Mouse (Mus musculus) adipocyte (in vitro differentiated cells): ENCODE results near the gene Pla2g4e.

ENCODE experiments used
- DNase-seq: peaks from one replicate; pipeline ENCODE4 v3.0.0-alpha.2; 2016; ENCODE audit warnings: low spot score

Pla2g4e gene

DNA sequence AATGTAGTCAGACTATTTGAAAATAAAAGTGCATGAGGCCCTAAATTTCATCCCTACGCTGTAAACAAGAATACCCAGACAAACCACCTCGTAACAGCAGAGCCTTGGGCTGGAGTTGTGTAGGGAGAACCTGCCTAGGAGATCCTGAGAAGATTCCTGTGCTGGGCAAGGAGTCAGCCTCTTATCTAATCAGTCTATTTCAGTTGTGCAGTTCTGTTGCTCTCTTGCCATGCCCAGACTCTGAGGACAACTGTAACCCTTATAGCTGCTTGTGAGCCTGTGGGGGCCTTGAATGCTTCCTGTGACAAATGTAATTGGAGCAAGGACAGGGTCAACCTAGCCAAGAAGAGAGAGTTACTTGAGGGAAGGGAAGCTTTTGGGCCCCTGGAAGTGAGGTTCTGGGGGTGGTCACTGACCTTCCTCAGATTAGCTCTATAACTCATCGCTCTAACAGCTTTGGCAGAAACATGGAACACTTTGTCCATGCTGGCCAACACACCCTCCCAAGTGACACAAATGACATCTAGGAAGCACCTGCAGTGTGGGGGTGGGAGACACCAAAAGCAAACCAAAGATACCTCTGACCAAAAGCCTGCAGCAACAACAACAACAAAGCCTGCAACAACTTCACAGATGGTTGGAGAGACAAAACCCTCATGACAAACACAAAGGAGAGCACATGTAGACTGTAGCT is 9.0 kb downstream of the Pla2g4e start:
- no peak for DNase-seq

DNA sequence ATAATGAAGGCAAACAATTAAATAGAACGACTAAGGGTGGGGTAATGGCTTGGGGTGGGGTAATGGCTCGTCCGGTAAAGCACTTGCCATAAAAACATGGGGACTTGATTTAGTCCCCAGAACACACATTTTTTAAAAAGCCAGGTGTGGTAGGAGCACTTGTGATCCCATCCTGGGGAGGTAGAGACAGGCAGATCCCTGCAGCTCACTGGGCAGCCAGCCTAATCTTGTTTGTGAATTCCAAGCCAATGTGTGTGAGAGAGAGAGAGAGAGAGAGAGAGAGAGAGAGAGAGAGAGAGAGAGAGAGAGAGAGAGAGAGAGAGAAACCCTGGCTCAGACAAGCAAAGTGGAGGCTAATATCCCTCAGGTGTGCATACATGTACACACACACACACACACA is 9.8 kb downstream of the Pla2g4e start:
- DNase-seq, result no peak

DNA sequence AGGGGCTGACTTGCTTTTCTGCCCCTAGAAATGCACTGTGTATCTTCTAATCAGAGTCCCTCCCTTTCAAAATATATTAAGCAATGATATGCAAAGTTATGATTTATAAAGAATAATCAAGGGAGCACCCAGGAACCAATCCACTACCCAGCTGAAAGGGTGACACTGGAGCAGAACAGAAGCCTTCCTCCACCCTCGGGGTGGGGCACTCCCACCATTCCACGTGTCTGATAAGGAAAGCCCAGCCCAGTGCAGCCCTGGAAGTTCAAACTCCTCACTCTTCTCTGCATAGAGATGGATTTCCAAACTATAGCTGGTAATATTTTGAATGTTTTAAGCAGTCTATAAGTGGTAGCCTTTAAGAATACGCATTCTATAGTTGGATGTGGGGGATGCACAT is 13.5 kb downstream of the Pla2g4e start:
- no peak for DNase-seq

DNA sequence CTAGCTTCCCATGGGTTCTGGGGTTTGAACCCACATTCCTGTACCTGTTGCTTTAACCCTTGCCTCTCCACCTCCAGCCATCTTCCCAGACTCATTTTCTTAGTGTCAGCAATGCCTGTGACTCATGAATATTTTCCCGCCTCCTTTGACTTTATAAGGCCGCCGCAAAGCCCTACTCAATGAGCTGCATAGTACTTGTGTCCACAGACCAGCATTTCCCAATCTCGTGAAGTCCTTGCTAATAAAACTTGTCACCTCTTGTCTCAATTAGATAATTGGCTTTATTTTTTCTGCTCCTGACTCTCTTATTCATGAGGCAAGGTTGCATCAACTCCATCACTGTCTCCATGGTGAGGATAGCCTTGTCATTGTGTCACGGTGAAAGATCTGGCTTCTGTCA is 30.5 kb downstream of the Pla2g4e start:
- DNase-seq, result no peak

DNA sequence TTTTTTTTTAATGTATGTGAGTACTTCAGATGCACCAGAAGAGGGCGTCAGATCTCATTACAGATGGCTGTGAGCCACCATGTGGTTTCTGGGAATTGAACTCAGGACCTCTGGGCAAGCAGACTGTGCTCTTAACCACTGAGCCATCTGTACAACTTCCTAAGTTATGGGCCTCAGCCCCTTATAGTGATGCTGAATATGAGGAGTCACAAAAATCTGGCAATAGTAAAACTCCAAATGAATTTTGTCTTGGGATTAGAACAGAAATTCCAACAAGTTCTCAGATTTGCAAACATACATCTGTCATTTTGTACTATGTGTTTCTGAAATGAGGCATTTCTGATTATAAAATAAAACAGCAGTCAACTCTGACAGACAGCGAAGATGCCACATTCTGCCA is 33.7 kb downstream of the Pla2g4e start:
- DNase-seq, result no peak

DNA sequence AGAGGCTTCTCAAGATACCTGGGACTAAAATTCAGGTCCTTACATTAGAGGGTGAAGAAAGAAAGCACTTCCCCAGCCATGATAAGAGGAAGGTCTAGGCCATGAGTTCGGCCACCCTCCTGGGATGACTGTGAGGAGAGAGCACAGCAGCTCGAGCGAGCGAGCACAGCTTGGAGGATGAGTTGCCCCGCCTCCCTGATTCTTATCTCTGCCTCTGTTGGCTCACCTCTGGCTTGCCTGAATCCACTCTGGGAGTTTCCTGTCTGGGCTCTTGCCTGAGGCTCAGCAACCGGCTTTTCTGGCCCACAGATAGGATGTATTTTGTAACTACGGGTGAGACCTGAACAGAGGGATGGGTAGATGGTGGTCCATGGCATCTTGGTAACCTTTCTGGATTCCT is 37.2 kb downstream of the Pla2g4e start:
- no peak for DNase-seq

DNA sequence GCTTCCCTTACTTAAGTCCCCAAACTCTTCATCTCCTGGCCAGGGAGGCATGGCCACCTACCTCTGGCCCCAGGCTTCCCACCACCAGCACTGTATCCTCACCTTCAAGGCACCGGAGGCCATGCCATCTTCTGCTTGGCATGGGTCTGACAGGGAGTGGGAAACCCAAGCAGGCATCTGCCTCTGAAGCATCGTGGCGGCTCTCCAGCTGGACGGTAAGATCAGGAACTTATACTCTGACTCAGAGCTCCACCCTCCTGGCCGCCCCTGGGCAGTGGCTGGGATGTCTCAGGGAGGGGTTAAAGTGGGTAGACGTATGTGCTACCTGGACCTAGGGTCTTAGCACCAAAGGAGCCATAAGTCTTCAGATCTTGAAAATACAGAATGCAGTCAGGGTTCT is 38.1 kb downstream of the Pla2g4e start:
- no peak for DNase-seq

DNA sequence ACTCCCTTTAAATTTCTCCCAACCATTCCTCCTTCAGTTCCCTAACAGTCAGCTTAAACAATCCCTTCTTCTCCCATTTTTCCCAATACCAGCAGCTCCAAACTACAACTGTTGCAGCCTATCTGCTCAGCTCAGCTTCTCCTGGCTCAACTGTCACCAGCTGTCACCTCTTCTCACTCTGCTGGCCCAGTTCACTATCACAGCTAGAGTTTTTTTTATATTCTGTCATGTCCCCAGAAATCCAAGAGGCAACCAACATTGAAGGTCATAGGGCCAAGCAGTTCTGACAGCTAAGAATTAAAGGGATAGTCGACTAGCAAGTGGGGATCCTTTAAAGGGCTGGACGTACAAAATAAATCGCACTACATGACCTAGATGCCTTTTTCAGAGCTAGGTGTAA is 41.4 kb downstream of the Pla2g4e start:
- no peak for DNase-seq

DNA sequence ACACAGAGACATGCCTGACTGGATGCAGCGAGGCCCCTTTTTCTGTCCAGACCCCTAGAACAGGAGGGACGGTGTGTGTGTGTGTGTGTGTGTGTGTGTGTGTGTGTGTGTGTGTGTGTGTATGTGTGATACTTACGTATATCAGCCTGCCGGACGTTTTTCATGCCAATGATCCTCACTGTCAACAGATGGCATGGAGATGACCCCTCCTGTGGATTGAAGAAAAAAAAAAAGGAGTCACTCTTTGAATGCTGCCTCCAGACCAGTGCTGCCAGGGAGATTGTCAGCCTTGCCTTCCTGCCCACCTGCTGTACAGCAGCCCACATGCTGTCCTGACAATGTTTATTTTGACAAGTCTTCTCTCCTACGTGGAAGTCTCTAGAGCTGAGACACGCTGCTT is 45.1 kb downstream of the Pla2g4e start:
- DNase-seq, result no peak

DNA sequence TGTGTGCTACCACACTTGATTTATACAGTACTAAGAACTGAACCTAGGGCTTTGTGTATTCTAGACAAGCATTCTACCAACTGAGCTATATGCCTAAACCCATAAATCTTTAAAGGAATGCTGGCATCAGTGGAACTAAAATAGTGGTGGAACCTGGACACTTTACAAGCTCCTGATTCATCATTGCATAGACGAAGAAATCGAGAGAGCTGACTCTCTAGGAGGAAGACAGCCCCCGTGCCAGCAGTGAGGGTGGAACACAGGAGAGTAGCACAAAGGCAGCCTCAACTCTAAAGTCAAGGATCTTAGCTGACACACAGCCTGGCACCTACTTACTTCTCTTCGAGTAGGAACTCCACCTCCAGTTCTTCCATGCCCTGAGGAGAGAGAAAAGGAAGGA is 57.0 kb downstream of the Pla2g4e start:
- no peak for DNase-seq

DNA sequence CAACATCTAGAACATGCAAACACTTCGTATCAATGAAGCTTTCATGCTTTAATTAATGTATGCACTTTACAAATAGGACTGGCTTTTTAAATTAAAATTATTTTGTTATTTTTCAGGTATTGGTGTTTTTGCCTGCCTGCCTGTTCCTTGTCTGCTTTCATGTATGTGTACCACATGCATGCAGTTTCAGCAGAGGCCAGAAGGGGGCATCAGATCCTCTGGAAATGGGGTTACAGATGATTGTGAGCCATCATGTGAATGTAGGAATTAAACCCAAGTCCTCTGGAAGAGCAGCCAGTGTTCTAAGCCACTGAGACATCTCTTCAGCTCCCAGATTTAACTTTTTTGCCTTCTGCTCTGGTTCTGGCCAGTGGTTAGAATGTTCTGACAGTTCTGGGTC is 57.6 kb downstream of the Pla2g4e start:
- DNase-seq, result no peak

DNA sequence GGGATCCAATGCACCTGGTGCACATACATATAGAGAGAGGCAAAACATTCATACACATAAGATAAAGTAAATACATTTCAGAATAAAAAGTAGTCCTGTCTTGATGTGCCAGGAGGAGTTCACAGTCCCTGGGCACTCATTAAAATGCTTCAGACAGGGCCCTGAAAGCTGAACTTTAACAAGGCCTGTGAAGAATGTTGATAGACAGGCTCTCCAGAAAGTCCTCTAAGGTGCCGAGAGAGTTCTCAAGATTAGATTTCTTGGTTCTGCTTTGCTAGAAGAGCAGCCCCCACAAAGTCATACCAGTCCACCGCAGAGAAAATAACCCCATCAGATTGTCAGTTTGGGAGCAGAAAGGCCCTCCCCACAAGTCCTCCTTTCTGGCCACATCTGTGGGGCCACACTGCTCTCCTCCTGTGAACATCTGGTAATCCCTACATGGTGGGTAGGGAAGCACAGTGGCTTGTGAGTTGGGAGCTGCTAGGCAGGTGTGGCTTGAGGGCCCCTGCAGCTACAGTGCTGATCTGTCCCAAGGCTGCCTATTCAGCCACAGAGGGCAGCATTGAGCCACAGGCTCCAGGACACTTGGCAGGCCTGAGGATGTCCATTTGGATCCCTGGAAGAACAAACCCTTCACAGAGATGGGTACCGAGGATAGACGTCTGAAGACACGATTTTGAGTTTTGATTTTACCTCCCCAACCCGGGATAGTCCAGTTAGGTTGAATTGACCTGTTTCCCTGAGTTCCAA is 59.4 kb downstream of the Pla2g4e start:
- peak; percentile 28 for DNase-seq

DNA sequence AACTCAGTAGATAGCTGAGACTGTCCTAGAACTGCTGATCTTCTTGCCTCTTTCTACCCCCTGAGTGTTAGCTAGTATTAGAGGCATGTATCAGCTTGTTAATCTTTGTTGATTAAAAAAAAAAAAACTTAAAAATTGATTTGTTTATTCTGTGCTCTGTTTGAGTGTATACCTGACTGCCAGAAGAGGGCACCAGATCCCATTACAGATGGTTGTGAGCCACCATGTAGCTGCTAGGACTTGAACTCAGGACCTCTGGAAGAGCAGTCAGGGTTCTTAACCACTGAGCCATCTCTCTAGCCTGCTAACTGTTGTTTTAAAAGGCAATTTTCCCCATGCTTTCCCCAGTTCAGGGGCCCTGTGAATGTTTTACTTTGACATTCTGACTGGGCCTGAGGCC is 66.2 kb downstream of the Pla2g4e start:
- no peak for DNase-seq

DNA sequence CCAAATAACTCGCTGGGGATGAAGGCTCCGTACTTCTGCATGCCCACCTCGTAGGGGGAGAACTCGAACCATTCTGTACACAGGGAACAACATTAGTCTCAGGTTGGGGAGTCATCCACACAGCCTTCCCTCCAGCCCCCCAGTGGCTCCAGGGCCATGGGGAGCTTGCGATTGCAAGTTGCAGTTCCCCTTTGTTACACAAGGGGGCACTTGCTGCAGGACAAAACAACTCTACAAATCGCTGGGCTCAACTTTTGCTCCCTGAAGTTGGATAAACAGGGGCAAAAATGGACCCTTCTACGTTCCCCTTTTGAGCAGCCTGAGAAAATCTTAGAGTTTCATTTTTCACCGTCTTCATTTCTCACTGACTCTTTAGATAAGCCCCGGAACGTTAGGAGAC is 71.4 kb downstream of the Pla2g4e start:
- DNase-seq, result peak; percentile 57

DNA sequence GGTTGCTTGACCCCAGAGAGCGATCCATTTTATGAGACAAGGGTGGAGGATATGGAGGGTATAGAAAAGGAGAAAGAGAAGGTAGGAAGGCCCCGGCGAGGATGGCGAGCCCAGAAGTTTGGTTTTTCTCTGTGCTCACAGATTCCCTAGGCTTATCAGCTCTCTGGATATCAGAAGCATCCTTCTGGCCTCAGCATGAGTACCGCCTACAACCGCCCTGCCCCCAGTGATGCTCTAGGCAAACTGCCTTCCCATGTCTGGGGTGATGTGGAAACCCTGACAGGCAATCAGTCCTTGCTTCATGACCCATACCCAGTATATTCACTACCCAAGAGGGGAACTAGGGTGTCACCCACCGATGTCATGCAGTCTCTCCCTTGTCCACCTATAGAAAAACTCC is 73.8 kb downstream of the Pla2g4e start:
- DNase-seq, result no peak

DNA sequence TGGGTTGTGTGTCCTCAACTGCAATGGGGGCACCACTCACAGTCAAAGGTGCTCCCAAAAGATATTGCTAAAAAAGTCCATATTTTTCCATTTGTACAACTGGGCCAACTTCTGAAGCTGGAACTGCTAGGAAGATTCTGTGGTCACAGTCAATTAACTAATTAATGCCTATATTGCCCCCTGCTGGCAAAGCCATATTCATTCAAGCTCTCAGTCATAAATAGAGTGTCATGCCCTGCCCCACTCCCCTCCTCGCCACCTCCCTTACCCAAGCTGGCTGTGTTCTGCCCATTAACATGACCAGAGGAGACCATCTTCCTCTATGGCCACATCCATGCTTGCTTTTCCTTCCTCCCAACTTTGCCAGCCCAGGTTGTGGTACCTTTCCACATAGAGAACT is 74.4 kb downstream of the Pla2g4e start:
- peak; percentile 67 for DNase-seq

DNA sequence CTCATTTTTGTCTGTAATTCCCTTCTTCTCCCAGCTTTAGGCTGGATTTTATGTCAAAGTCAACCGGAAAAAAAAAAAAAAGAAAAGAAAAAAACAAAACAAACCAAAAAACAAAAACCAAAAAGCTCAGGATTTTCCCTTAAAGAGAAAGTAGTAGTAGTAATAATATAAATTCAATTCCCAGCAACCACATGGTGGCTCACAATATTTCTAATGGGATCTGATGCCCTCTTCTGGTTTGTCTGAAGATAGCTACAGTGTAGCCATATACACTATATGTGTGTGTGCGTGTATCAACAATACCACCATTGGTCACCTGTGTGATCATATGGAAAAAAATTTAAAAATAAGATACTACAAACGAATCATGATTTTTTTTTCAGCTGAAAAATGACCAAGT is 75.8 kb downstream of the Pla2g4e start:
- no peak for DNase-seq

DNA sequence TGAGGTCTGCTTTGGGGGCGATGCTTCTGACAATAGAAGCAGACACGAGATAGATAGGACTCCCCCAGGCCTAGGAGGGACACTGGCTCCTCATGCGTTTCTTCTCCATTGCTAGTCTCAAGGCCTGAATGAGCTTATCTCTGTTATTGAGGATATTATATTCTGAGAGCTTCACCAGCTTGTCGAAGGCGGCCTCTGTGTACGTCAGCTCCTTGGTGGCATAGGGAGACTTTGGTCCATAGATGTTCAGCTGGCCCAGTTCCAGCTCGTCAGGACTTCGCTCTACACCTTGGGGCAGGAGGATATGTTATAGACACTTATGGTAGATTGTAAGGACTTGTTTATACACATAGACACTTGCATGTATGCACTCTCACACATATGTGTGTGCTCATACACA is 77.4 kb downstream of the Pla2g4e start:
- no peak for DNase-seq

DNA sequence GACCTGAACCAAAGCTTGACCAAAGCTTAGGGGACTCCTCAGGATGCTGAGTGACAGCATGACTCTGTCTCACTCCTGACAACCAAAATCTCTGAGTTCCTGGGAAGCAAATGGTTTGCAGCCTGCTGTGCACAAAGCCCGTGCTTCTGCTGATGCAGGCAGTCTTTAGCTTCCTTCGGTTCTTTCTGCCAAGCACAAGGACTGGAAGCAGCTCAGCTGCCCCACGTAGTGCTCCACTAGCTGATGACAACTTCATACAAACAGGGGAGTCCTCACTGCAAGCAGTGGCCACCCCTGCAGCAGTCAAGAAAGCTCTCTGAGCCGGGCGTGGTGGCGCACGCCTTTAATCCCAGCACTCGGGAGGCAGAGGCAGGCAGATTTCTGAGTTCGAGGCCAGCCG is 79.7 kb downstream of the Pla2g4e start:
- no peak for DNase-seq

DNA sequence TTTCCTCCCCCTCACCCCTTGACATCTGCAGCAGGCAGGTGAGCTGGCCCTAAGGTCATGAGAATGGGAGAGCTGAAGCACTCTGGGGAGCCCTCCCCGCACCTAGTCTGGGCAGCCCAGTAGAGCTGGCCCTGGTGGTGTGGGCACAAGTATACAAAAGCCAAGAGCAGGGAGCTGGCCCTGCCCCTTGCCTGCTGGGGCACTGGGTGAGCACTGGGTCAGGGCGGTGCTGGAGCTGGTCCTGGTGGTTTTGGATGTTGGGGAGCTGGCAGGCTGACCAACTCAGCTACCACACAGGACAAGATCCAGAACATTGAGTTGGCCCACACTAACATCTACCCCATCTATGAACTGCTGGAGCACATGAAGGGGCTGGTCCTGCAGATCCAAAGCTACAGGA is 85.7 kb downstream of the Pla2g4e start:
- DNase-seq, result no peak

DNA sequence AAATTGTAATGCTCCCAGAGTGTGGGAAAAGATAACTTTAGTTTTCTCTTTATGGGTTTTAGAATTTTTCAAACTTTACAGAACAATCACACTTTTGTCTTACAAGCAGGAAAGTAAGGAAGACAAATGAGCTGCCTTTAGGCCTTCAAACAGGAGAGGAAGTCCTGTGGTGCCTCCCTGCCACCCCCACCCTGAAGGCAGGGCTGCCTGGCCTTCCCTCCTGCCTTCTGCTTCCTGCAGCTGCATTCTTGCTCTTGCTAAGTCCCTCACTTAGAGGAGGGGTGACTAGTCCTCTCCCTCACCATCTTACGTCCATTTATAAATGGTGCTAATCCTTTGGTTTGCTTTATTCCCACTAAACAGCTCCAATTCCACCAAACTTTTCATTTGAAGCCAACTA is 86.3 kb downstream of the Pla2g4e start:
- DNase-seq, result no peak

DNA sequence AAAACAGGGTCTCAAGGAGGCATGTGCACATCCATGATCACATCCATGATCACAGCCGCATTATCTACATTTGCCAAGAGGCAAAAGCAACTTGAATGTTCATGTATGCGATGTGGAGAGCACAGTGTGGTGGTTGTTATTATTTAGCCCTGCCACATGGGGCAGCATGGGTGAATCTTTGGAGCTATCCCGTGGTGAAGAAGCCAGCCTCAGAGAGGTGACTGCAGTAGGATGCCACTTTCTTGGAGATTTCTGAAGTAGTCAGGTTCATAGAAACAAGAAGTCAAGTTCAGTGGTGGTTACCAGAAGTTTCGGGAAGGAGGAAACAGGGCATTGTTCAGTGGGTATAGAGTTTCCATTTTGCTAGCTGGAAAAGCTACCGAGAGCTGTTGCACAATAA is 87.1 kb downstream of the Pla2g4e start:
- no peak for DNase-seq

DNA sequence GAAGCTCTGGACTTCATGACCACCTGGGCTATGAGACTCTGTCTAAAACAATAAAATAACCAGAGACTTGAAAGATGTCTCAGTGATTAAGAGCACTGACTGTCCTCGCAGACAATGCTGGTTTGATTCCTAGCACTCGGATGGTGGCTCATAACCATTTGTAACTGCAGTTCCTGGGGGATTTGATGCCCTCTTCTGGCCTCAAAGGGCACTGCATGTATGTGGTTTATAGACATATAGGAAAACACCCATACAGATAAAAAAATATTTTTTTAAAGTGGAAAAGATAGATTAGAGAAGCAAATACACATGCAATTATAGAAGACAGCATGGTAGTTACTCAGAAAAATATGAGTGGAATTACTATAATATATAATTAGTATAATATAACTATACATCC is 87.5 kb downstream of the Pla2g4e start:
- no peak for DNase-seq

DNA sequence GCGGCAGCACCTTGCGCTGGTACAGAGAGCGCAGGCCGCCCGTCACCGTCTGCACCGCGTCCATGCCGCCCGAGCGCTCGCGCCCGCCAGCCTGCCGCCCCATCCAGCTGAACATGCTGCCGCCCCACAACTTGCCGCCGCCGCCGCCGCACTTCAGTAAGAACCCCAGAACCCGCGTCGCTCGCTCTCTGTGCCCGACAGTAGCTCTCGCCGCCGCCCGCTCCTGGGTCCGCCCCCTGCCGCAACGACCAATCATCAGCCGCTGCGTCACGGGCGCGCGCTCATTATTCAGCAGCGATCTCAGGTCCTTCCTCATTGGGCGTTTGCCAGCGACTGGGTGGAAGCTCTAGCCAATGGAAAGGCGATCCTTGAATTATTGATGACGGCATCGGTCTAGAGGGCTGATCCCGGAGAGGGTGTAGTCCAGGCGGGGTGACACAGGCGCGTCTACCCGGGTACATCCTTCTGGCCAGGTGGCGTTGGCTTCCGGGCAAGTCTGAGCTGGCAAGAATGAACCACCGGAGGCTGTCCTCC is 90.7 kb downstream of the Pla2g4e start, which contains the start of gene Ehd4:
TSS of gene Ehd4 (minus strand) at position 246 of the 534 bp plus-strand sequence.
- peak; percentile 100 for DNase-seq
